Mouse (Mus musculus): ENCODE measurements around the gene Bdh2.

The Bdh2 gene

GRCm38 (mm10) chr3:135298560-135298959 lies 17.5 kb downstream of the Bdh2 start:
- no peak for DNase-seq (ENCODE audit: low spot score in 2 of 2)

GRCm38 (mm10) chr3:135300081-135300480 lies 19.1 kb downstream of the Bdh2 start:
- no peak for DNase-seq (ENCODE audit: low spot score in 2 of 2)

- DNase-seq (ENCODE audit: low spot score in 2 of 2), result no peak
Observed at GRCm38 (mm10) chr3:135304060-135304459, 23.0 kb downstream of the Bdh2 start.

GRCm38 (mm10) chr3:135304566-135304965 lies 23.5 kb downstream of the Bdh2 start:
- no peak for DNase-seq (ENCODE audit: low spot score in 2 of 2)

- DNase-seq (ENCODE audit: low spot score in 2 of 2), result peak; percentile 37 to 40
Observed at GRCm38 (mm10) chr3:135307411-135308259, 26.6 kb downstream of the Bdh2 start, which contains the start of gene Slc9b2. Slc9b2 (plus strand) TSS chr3:135307700.

- DNase-seq (ENCODE audit: low spot score in 2 of 2), result no peak
Observed at GRCm38 (mm10) chr3:135312916-135313491, 32.0 kb downstream of the Bdh2 start.

- peak in 1 of 2 experiments; percentile 30 for DNase-seq (ENCODE audit: low spot score in 2 of 2)
Observed at GRCm38 (mm10) chr3:135313727-135314126, 32.7 kb downstream of the Bdh2 start.

GRCm38 (mm10) chr3:135314811-135315210 lies 33.8 kb downstream of the Bdh2 start:
- no peak for DNase-seq (ENCODE audit: low spot score in 2 of 2)

- DNase-seq (ENCODE audit: low spot score in 2 of 2), result no peak
Observed at GRCm38 (mm10) chr3:135315720-135316425, 34.9 kb downstream of the Bdh2 start.

GRCm38 (mm10) chr3:135318331-135318730 lies 37.3 kb downstream of the Bdh2 start:
- no peak for DNase-seq (ENCODE audit: low spot score in 2 of 2)

GRCm38 (mm10) chr3:135324354-135324753 lies 43.3 kb downstream of the Bdh2 start:
- DNase-seq (ENCODE audit: low spot score in 2 of 2), result peak; percentile 50 to 57

GRCm38 (mm10) chr3:135327176-135327575 lies 46.2 kb downstream of the Bdh2 start:
- no peak for DNase-seq (ENCODE audit: low spot score in 2 of 2)

GRCm38 (mm10) chr3:135327601-135328000 lies 46.6 kb downstream of the Bdh2 start:
- no peak for DNase-seq (ENCODE audit: low spot score in 2 of 2)

- DNase-seq (ENCODE audit: low spot score in 2 of 2), result peak; percentile 33 to 35
Observed at GRCm38 (mm10) chr3:135328560-135328959, 47.5 kb downstream of the Bdh2 start.

- DNase-seq (ENCODE audit: low spot score in 2 of 2), result no peak
Observed at GRCm38 (mm10) chr3:135332691-135333090, 51.7 kb downstream of the Bdh2 start.

- DNase-seq (ENCODE audit: low spot score in 2 of 2), result no peak
Observed at GRCm38 (mm10) chr3:135333763-135334162, 52.7 kb downstream of the Bdh2 start.

- DNase-seq (ENCODE audit: low spot score in 2 of 2), result no peak
Observed at GRCm38 (mm10) chr3:135347739-135348264, 66.8 kb downstream of the Bdh2 start, which contains the start of gene Slc9b1. Slc9b1 (plus strand) TSS chr3:135348029.

- no peak for DNase-seq (ENCODE audit: low spot score in 2 of 2)
Observed at GRCm38 (mm10) chr3:135349022-135349421, 68.0 kb downstream of the Bdh2 start.

- DNase-seq (ENCODE audit: low spot score in 2 of 2), result no peak
Observed at GRCm38 (mm10) chr3:135351857-135352256, 70.8 kb downstream of the Bdh2 start.

All from right cerebral cortex, postnatal 10 days (tissue).